Mouse (Mus musculus) intestine, embryonic 16.5 days (tissue): ENCODE data around the gene Nfe2l1. TPM values are rescaled to one million over a fixed set of nuclear protein-coding genes. Genes with fewer than 3 reads are reported as not detected.

Experiments
- ATAC-seq: fragments of 200-750 bp; cut with Nextera tagmentation; 2 replicates; pipeline ENCODE4 v1.8.0; 2017; ENCODE audit warnings: moderate TSS enrichment, moderate library complexity
- H3K27ac ChIP-seq: fragments of 300-500 bp; sonication (generic); 2 replicates; pipeline ENCODE4 v1.5.1; 2014; ENCODE audit warnings: mild to moderate bottlenecking, low read length
- H3K27me3 ChIP-seq: fragments of 300-500 bp; sonication (generic); replicated peaks from 2 replicates; pipeline ENCODE4 v1.6.1; 2014; ENCODE audit warnings: low read length, control low read depth, mixed read lengths; ENCODE audit not compliant: control insufficient read depth, insufficient read depth
- H3K36me3 ChIP-seq: fragments of 300-500 bp; sonication (generic); 2 replicates; pipeline ENCODE4 v1.6.1; 2014; ENCODE audit warnings: low read length, control low read depth; ENCODE audit not compliant: control insufficient read depth, insufficient read depth
- H3K4me1 ChIP-seq: fragments of 300-500 bp; sonication (generic); 2 replicates; pipeline ENCODE4 v1.6.1; 2014; ENCODE audit warnings: low read length, control low read depth, mixed read lengths; ENCODE audit not compliant: control insufficient read depth, insufficient read depth
- H3K4me2 ChIP-seq: fragments of 300-500 bp; sonication (generic); 2 replicates; pipeline ENCODE4 v1.6.1; 2014; ENCODE audit warnings: low read depth, low read length, control low read depth
- H3K4me3 ChIP-seq: fragments of 300-500 bp; sonication (generic); 2 replicates; pipeline ENCODE4 v1.5.1; 2014; ENCODE audit warnings: mild to moderate bottlenecking, low read length
- H3K9ac ChIP-seq: fragments of 300-500 bp; sonication (generic); 2 replicates; pipeline ENCODE4 v1.6.1; 2014; ENCODE audit warnings: low read depth, low read length
- H3K9me3 ChIP-seq: fragments of 300-500 bp; sonication (generic); 2 replicates; pipeline ENCODE4 v1.6.1; 2016; ENCODE audit warnings: low read length, control low read depth; ENCODE audit not compliant: control insufficient read depth
- WGBS: fragments of 180-500 bp; shearing (Covaris S2); extraction: QIAGEN DNeasy Blood & Tissue Kit; methylation state at CpG from one replicate; pipeline ENCODE4 v1.1.7; 2014; 5-methylcytosine and 5-hydroxymethylcytosine counted together
- microRNA counts: library from miRNA; unstranded; fragments of <30 nt; microRNA quantifications from one replicate; lab custom pipeline; 2016
- microRNA-seq: library from miRNA; unstranded; fragments of <30 nt; microRNA quantifications from one replicate; pipeline ENCODE4, GENCODE M21; 2016
- polyA plus RNA-seq: library from polyadenylated mRNA; unstranded; fragments of >200 nt; fragmentation: Nextera tagmentation; extraction: Ambion mirVana; gene quantifications from 2 replicates; pipeline ENCODE4 v1.2.1, GENCODE M21; 2015

Gene Nfe2l1
- polyA plus RNA-seq, 1 experiment from 2014 or later: 52.5 TPM

DNA sequence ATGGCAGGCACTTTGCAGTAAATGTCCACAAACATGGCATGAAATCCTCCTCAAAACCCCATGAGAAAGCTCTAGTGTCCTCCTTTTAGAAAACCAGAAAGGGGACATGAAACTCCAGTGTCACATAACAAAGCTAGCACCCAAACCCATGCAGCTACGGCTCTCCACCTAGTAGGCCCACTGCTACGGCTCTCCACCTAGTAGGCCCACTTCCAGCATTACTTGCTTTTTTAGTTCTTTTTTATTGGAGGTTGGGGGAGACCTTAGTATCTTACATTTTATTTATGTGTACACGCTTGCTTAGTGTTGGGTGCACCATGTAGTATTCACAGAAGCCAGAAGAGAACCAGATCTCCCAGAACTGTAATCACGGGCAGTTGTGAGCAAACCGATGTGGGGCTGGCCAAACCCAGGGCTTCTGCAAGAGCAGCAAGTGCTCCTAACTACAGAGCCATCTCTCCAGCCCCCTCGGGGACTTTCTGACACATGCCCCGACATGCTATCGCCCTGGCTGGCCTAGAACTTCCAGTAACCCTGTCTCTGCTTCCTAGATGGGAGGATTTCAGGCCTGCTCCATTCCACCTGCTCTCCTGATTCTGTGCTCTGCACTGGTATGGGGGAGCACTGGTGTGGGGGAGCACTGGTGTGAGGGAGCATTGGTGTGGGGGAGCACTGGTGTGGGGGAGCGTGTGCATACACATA lies 58.3 kb downstream of the Nfe2l1 start:
- H3K9me3 ChIP-seq: no peaks in the 10 kb centered on the region
- no peak overlapping the region for H3K4me2 ChIP-seq
- H3K9ac ChIP-seq: no peak overlapping the region
- H3K27ac ChIP-seq: no peak overlapping the region
- no peak overlapping the region for H3K4me3 ChIP-seq
- peaks cover 17% of the 10 kb centered on the region; the same call in 1 of the 2 replicates for H3K36me3 ChIP-seq
- H3K27me3 ChIP-seq: no peaks in the 10 kb centered on the region
- H3K4me1 ChIP-seq: peaks cover 4% of the 10 kb centered on the region
- 92% methylated on average over 9 of the region's 9 CpGs for WGBS
- ATAC-seq: no peak

DNA sequence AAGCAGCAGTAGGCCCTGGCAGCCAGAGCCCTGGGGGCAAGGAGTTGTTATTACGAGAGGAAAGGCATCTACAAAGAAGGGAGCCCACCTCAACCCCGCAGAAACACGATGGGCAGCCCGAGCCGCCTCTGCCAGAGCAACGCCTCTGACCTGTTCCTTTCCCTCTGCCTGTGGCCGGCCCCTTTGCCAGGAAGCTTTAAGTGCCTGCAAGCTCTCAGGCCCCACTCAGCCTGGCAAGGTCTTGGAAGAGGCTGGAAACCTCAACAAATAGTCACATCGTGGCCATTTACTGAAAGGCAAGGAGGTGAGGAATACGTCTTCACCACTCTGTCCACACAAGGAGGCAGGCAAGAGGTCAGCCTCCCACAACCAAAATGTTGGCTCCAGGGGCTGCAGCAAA lies 61.5 kb downstream of the Nfe2l1 start:
- H3K4me2 ChIP-seq: no peak overlapping the region
- no peak overlapping the region for H3K4me3 ChIP-seq
- H3K9me3 ChIP-seq: no peaks in the 10 kb centered on the region
- no peak for ATAC-seq
- H3K27ac ChIP-seq: no peak overlapping the region
- H3K4me1 ChIP-seq: 0 out of 2 replicates have a peak, but pooled peaks cover 6% of the 10 kb centered on the region
- H3K36me3 ChIP-seq: peaks cover 17% of the 10 kb centered on the region; the same call in 1 of the 2 replicates
- WGBS: 62% methylated on average over 9 of the region's 9 CpGs
- H3K27me3 ChIP-seq: no peaks in the 10 kb centered on the region
- peak overlapping the region; percentile 3; the same call in 1 of the 2 replicates for H3K9ac ChIP-seq

MicroRNAs within 50 kb of the gene (microRNA counts, 519-probe panel; counts per million panel counts)
- microRNA mmu-miR-152 (lab: Ali Mortazavi, UCI): 3,522 counts per million, percentile 89 among the panel's probes with 10 or more counts

Small RNA genes within 50 kb of the gene (microRNA-seq; reads per million reads assigned to microRNA genes)
- 170 reads per million, percentile 55 among the genes with 10 or more reads in this experiment for gene Mir152

Other genes starting within 250 kb of the Nfe2l1 start
- 11.8 and 13.1 TPM in 2 replicates for gene Snx11, start 52.4 kb downstream of the Nfe2l1 start, polyA plus RNA-seq
- gene Cbx1, start 40.8 kb downstream of the Nfe2l1 start, polyA plus RNA-seq: 65.1 and 74.5 TPM in 2 replicates
- 76.6 and 81.4 TPM in 2 replicates for gene Copz2, start 19.9 kb upstream of the Nfe2l1 start, polyA plus RNA-seq
- 68.1 and 70.1 TPM in 2 replicates for gene Cdk5rap3, start 86.5 kb upstream of the Nfe2l1 start, polyA plus RNA-seq
- gene Prr15l, start 98.1 kb upstream of the Nfe2l1 start, polyA plus RNA-seq: 116 and 121 TPM in 2 replicates
- 125 and 141 TPM in 2 replicates for gene Pnpo, start 114.0 kb upstream of the Nfe2l1 start, polyA plus RNA-seq
- gene Sp2, start 153.0 kb upstream of the Nfe2l1 start, polyA plus RNA-seq: 13.2 and 13.8 TPM in 2 replicates
- gene Sp6, start 183.4 kb upstream of the Nfe2l1 start, polyA plus RNA-seq: not detected in 2 replicates
- 25.5 and 26.9 TPM in 2 replicates for gene Scrn2, start 200.0 kb upstream of the Nfe2l1 start, polyA plus RNA-seq
- 0.29 and 0.37 TPM in 2 replicates for gene Lrrc46, start 211.4 kb upstream of the Nfe2l1 start, polyA plus RNA-seq
- gene Mrpl10, start 211.6 kb upstream of the Nfe2l1 start, polyA plus RNA-seq: 85.4 and 93.0 TPM in 2 replicates
- 12.4 and 12.6 TPM in 2 replicates for gene Osbpl7, start 220.7 kb upstream of the Nfe2l1 start, polyA plus RNA-seq